Mouse (Mus musculus): ENCODE measurements around the gene Vdac2. TPM values are rescaled to one million over a fixed set of nuclear protein-coding genes. Genes with fewer than 3 reads are reported as not detected.

The Vdac2 gene
- polyA plus RNA-seq, 1 experiment from 2014 or later, result 279 TPM

- no peak for DNase-seq (ENCODE audit: low spot score)
Measured at GRCm38 (mm10) chr14:21816255-21816654, 8.8 kb upstream of the Vdac2 start.

GRCm38 (mm10) chr14:21817453-21817852 is 7.6 kb upstream of the Vdac2 start:
- no peak for DNase-seq (ENCODE audit: low spot score)

GRCm38 (mm10) chr14:21820880-21821505 is 4.0 kb upstream of the Vdac2 start:
- DNase-seq (ENCODE audit: low spot score), result no peak

- DNase-seq (ENCODE audit: low spot score), result no peak
Measured at GRCm38 (mm10) chr14:21822307-21822706, 2.7 kb upstream of the Vdac2 start.

GRCm38 (mm10) chr14:21822795-21823374 is 2.2 kb upstream of the Vdac2 start:
- DNase-seq (ENCODE audit: low spot score), result no peak

GRCm38 (mm10) chr14:21823897-21824296 is 1.1 kb upstream of the Vdac2 start:
- no peak for DNase-seq (ENCODE audit: low spot score)

GRCm38 (mm10) chr14:21825786-21826491 is 901 bp downstream of the Vdac2 start:
- DNase-seq (ENCODE audit: low spot score), result no peak

- DNase-seq (ENCODE audit: low spot score), result peak; percentile 94
Measured at GRCm38 (mm10) chr14:21830876-21831767, 6.1 kb downstream of the Vdac2 start.

GRCm38 (mm10) chr14:21831830-21832403 is 6.9 kb downstream of the Vdac2 start:
- DNase-seq (ENCODE audit: low spot score), result peak; percentile 36

GRCm38 (mm10) chr14:21838336-21839017 is 13.4 kb downstream of the Vdac2 start:
- DNase-seq (ENCODE audit: low spot score), result no peak

- DNase-seq (ENCODE audit: low spot score), result no peak
Measured at GRCm38 (mm10) chr14:21841819-21842592, 17.0 kb downstream of the Vdac2 start.

- DNase-seq (ENCODE audit: low spot score), result no peak
Measured at GRCm38 (mm10) chr14:21843263-21843662, 18.2 kb downstream of the Vdac2 start.

- DNase-seq (ENCODE audit: low spot score), result no peak
Measured at GRCm38 (mm10) chr14:21846827-21847380, 21.9 kb downstream of the Vdac2 start.

- DNase-seq (ENCODE audit: low spot score), result peak; percentile 63
Measured at GRCm38 (mm10) chr14:21847381-21848165, 22.5 kb downstream of the Vdac2 start.

- peak; percentile 90 for DNase-seq (ENCODE audit: low spot score)
Measured at GRCm38 (mm10) chr14:21848166-21849154, 23.4 kb downstream of the Vdac2 start, which contains the start of gene Comtd1. Comtd1 (minus strand) TSS chr14:21848977.

- DNase-seq (ENCODE audit: low spot score), result no peak
Measured at GRCm38 (mm10) chr14:21849524-21850418, 24.7 kb downstream of the Vdac2 start.
